Mouse (Mus musculus) embryonic fibroblast, embryonic 13.5 days (primary cell): ENCODE data around the gene Tmem198b. TPM values are rescaled to one million over a fixed set of nuclear protein-coding genes. Genes with fewer than 3 reads are reported as not detected.
A peak's percentile ranks its signal among the peaks of the same experiment; 100 is the strongest.

ENCODE experiments used
- H3K27ac ChIP-seq: 2 replicates; pipeline ENCODE4 v1.5.1; 2012; ENCODE audit warnings: low read length, control low read depth, inconsistent platforms; ENCODE audit not compliant: insufficient read depth
- H3K4me1 ChIP-seq: 2 replicates; pipeline ENCODE4 v1.6.1; 2011; ENCODE audit warnings: low read length; ENCODE audit not compliant: control insufficient read depth, insufficient read depth
- H3K4me3 ChIP-seq: 2 replicates; pipeline ENCODE4 v1.5.1; 2011; ENCODE audit warnings: mild to moderate bottlenecking, control low read depth, low read length; ENCODE audit not compliant: insufficient read depth
- CTCF ChIP-seq: IDR thresholded peaks from 2 replicates; pipeline ENCODE4 v1.5.1; 2011; ENCODE audit warnings: mild to moderate bottlenecking, control low read depth, low read length, moderate library complexity, borderline replicate concordance; ENCODE audit not compliant: insufficient read depth
- POLR2A ChIP-seq: IDR thresholded peaks from 2 replicates; pipeline ENCODE4 v1.6.1; 2011; ENCODE audit warnings: low read depth, mild to moderate bottlenecking, control low read depth, low read length, moderate library complexity
- polyA plus RNA-seq: library from polyadenylated mRNA; stranded (reverse); fragments of >200 nt; gene quantifications from 2 replicates; pipeline ENCODE4 v1.2.4, GENCODE M21; 2011; ENCODE audit warnings: low read depth; ENCODE audit not compliant: missing spikeins, insufficient read length

Gene Tmem198b
- polyA plus RNA-seq, 1 experiment: 34.4 TPM

- Histone ChIP-seq H3K4me3 (peak overlapping the region; percentile 73), H3K4me1 (peaks cover 6% of the 10 kb centered on the region; the same call in 1 of the 2 replicates), H3K27ac (peak overlapping the region; percentile 95)
- TF ChIP-seq POLR2A (no peak), CTCF (no peak)
These were observed 1.2 kb downstream of the Tmem198b start for GRCm38 (mm10) chr10:128802956-128803355.

- Histone ChIP-seq H3K27ac (no peak overlapping the region), H3K4me3 (peak overlapping the region; percentile 73), H3K4me1 (peaks cover 6% of the 10 kb centered on the region; the same call in 1 of the 2 replicates)
- no peak for TF ChIP-seq POLR2A
- TF ChIP-seq CTCF: no peak
These were observed 2.1 kb downstream of the Tmem198b start for GRCm38 (mm10) chr10:128801981-128802495.

- H3K4me3 ChIP-seq: no peak overlapping the region
- TF ChIP-seq POLR2A (no peak), CTCF (no peak)
- peaks cover 6% of the 10 kb centered on the region; the same call in 1 of the 2 replicates for H3K4me1 ChIP-seq
- no peak overlapping the region for H3K27ac ChIP-seq
These were observed 5.5 kb downstream of the Tmem198b start for GRCm38 (mm10) chr10:128798676-128799075.

- H3K27ac ChIP-seq: no peak overlapping the region
These were observed 8.6 kb downstream of the Tmem198b start for GRCm38 (mm10) chr10:128795581-128795980.

GRCm38 (mm10) chr10:128794391-128794790, 9.8 kb downstream of the Tmem198b start:
- 0 out of 2 replicates have a peak, but pooled peaks cover 2% of the 10 kb centered on the region for H3K4me1 ChIP-seq
- no peak overlapping the region for H3K4me3 ChIP-seq
- no peak overlapping the region for H3K27ac ChIP-seq
- TF ChIP-seq POLR2A: no peak
- TF ChIP-seq CTCF: no peak

More at GRCm38 (mm10) chr10:128795581-128795980, 8.6 kb downstream of the Tmem198b start:
- H3K4me1 ChIP-seq: no peaks in the 10 kb centered on the region
- no peak overlapping the region for H3K4me3 ChIP-seq
- no peak for TF ChIP-seq CTCF
- no peak for TF ChIP-seq POLR2A

- no peak overlapping the region for H3K27ac ChIP-seq
- TF ChIP-seq CTCF (no peak), POLR2A (no peak)
- 0 out of 2 replicates have a peak, but pooled peaks cover 2% of the 10 kb centered on the region for H3K4me1 ChIP-seq
- H3K4me3 ChIP-seq: no peak overlapping the region
These were observed 10.9 kb downstream of the Tmem198b start for GRCm38 (mm10) chr10:128793258-128793657.

- H3K4me1 ChIP-seq: 0 out of 2 replicates have a peak, but pooled peaks cover 2% of the 10 kb centered on the region
- H3K27ac ChIP-seq: no peak overlapping the region
- no peak overlapping the region for H3K4me3 ChIP-seq
- TF ChIP-seq POLR2A: no peak
- no peak for TF ChIP-seq CTCF
These were observed 12.1 kb downstream of the Tmem198b start for GRCm38 (mm10) chr10:128792041-128792440.

- Histone ChIP-seq H3K4me1 (0 out of 2 replicates have a peak, but pooled peaks cover 4% of the 10 kb centered on the region), H3K27ac (peak within 1 kb of the TSS; percentile 49), H3K4me3 (peak within 1 kb of the TSS; percentile 27; the same call in 1 of the 2 replicates)
- TF ChIP-seq POLR2A (peak; percentile 76), CTCF (no peak)
These were observed 13.6 kb downstream of the Tmem198b start, which contains the start of gene Mmp19 for GRCm38 (mm10) chr10:128790398-128791124. Mmp19 (plus strand) TSS chr10:128790910.

- Histone ChIP-seq H3K4me1 (peaks cover 20% of the 10 kb centered on the region), H3K4me3 (no peak overlapping the region), H3K27ac (peak overlapping the region; percentile 69)
- TF ChIP-seq CTCF (no peak), POLR2A (no peak)
These were observed 24.0 kb downstream of the Tmem198b start for GRCm38 (mm10) chr10:128780200-128780599.

GRCm38 (mm10) chr10:128779011-128779795, 25.0 kb downstream of the Tmem198b start:
- no peak overlapping the region for H3K4me3 ChIP-seq
- peaks cover 20% of the 10 kb centered on the region for H3K4me1 ChIP-seq
- H3K27ac ChIP-seq: peak overlapping the region; percentile 99
- no peak for TF ChIP-seq CTCF
- peak; percentile 50 for TF ChIP-seq POLR2A
